Comparison of ENCODE assay signal across 10 mouse cellular contexts in the genomic region with DNA sequence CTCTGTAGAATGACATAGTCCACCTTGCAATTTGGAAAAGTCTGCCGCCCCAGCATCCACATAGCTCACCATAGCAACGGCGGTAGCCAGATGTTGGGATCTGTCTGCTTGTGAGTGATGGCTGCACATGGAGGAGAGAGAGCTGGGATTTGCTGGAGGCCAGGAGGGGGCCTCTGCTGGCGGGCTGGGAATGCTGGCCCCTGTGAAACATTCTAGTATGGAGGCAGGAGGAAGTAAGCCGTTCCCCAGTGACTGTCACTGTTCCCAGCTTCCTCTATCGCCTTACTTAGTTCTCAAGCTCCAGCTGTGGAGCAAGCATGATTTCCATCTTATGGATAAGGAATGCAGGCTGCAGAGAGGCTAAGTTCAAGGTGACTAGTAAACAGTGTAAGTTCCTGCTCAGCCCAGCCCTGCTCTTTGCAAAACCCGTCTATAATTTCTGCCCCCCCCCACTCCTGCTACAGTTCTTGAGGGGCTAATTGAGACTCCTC. TPM values are rescaled to one million over a fixed set of nuclear protein-coding genes. Genes with fewer than 3 reads are reported as not detected.
DNase-seq lines count a peak whose midpoint lies in the region; ATAC-seq and TF ChIP-seq lines count a peak whose summit lies in the region.
"Had no signal": no experiment of that assay in that cellular context is flagged by ENCODE, and none has a peak within 500 bp of the region (broad histone marks: within the 10 kb centered on the region; RNA-seq: fewer than 3 reads in every experiment).

No protein-coding gene starts in this region.

- H3K9me3 ChIP-seq in forebrain, postnatal 0 days (ENCODE audit: low read length), result no peaks in the 10 kb centered on the region
- H3K9me3 ChIP-seq in intestine, embryonic 16.5 days (ENCODE audit: control insufficient read depth, low read length), result no peaks in the 10 kb centered on the region
- H3K9me3 ChIP-seq: G1E had no signal

- 19% methylated on average over 7 of the region's 7 CpGs for WGBS in forebrain, postnatal 0 days
- WGBS in intestine, embryonic 16.5 days, result 15% methylated on average over 7 of the region's 7 CpGs
- 15% methylated on average over 7 of the region's 7 CpGs for WGBS in olfactory bulb, adult 2 months
- WGBS in kidney, adult 2 months, result 26% methylated on average over 7 of the region's 7 CpGs

- no peak overlapping the region for H3K4me3 ChIP-seq in left cerebral cortex, adult 2 months
- no peak overlapping the region for H3K4me3 ChIP-seq in forebrain, postnatal 0 days (ENCODE audit: low read depth, low read length)
- no peak overlapping the region for H3K4me3 ChIP-seq in intestine, embryonic 16.5 days (ENCODE audit: low read length)
- no peak overlapping the region for H3K4me3 ChIP-seq in olfactory bulb, adult 2 months (ENCODE audit: insufficient read depth, low read depth, low read length)
- H3K4me3 ChIP-seq in kidney, adult 2 months (ENCODE audit: insufficient read depth, low read depth, low read length), result no peak overlapping the region
- H3K4me3 ChIP-seq: myocyte had no signal

- intact Hi-C loops in left cerebral cortex, adult 2 months (cut with DNase I), result no loop called here
- intact Hi-C loops in left cerebral cortex, postnatal 4 days (cut with DNase I), result no loop called here

- TF ChIP-seq POLR2A in olfactory bulb, adult 2 months (IDR thresholded peaks at IDR 0.05; ENCODE audit: insufficient read depth, low read depth, low read length), result no peak
- no peak for TF ChIP-seq POLR2A in kidney, adult 2 months (IDR thresholded peaks at IDR 0.05; ENCODE audit: low read depth, low read length)

- H3K27me3 ChIP-seq in forebrain, postnatal 0 days (ENCODE audit: insufficient read depth, low read length), result no peaks in the 10 kb centered on the region
- H3K27me3 ChIP-seq in intestine, embryonic 16.5 days (replicated peaks; ENCODE audit: control insufficient read depth, insufficient read depth, low read length), result no peaks in the 10 kb centered on the region
- no peaks in the 10 kb centered on the region for H3K27me3 ChIP-seq in kidney, adult 2 months (replicated peaks; ENCODE audit: control insufficient read depth, insufficient read depth, low read length)

- H3K27ac ChIP-seq in left cerebral cortex, adult 2 months, result peak overlapping the region; percentile 44; the same call in 1 of the 2 replicates
- peak overlapping the region; percentile 21; the same call in 1 of the 2 replicates for H3K27ac ChIP-seq in forebrain, postnatal 0 days (ENCODE audit: low read depth, low read length)
- H3K27ac ChIP-seq in intestine, embryonic 16.5 days (ENCODE audit: low read length), result peak overlapping the region; percentile 50
- H3K27ac ChIP-seq in olfactory bulb, adult 2 months (ENCODE audit: insufficient read depth, low read depth, low read length), result 0 out of 2 replicates have a peak overlapping the region, but pooled peaks have one; percentile 9
- H3K27ac ChIP-seq in kidney, adult 2 months (ENCODE audit: insufficient read depth, low read depth, low read length), result no peak overlapping the region

- DNase-seq in left cerebral cortex, adult 2 months (ENCODE audit: extremely low spot score in 1 of 2, low spot score in 2 of 2), result no peak
- no peak for DNase-seq in left cerebral cortex, postnatal 4 days
- DNase-seq in forebrain, postnatal 0 days, result no peak
- no peak for DNase-seq in cerebellum, adult 18-20 months
- no peak for DNase-seq in retina, embryonic 14.5 days (ENCODE audit: low spot score)
- no peak for DNase-seq in kidney, adult 2 months

- peaks cover 17% of the 10 kb centered on the region for H3K36me3 ChIP-seq in forebrain, postnatal 0 days (ENCODE audit: insufficient read depth)
- 0 out of 2 replicates have a peak, but pooled peaks cover 5% of the 10 kb centered on the region for H3K36me3 ChIP-seq in intestine, embryonic 16.5 days (ENCODE audit: control insufficient read depth, insufficient read depth, low read length)
- H3K36me3 ChIP-seq in kidney, adult 2 months (ENCODE audit: control insufficient read depth, insufficient read depth, low read length), result no peaks in the 10 kb centered on the region
- H3K36me3 ChIP-seq: G1E had no signal

- ATAC-seq in forebrain, postnatal 0 days, result peak; percentile 53
- ATAC-seq in intestine, embryonic 16.5 days, result peak; percentile 67

- H3K4me1 ChIP-seq in forebrain, postnatal 0 days (ENCODE audit: insufficient read depth), result no peaks in the 10 kb centered on the region
- peaks cover 20% of the 10 kb centered on the region for H3K4me1 ChIP-seq in intestine, embryonic 16.5 days (ENCODE audit: control insufficient read depth, insufficient read depth, low read length)
- peaks cover 37% of the 10 kb centered on the region for H3K4me1 ChIP-seq in olfactory bulb, adult 2 months (ENCODE audit: control insufficient read depth, insufficient read depth, low read length)
- peaks cover 6% of the 10 kb centered on the region; the same call in 1 of the 2 replicates for H3K4me1 ChIP-seq in kidney, adult 2 months (ENCODE audit: control insufficient read depth, insufficient read depth, low read length)

- H3K9ac ChIP-seq in forebrain, postnatal 0 days, result no peak overlapping the region
- H3K9ac ChIP-seq in intestine, embryonic 16.5 days (ENCODE audit: low read depth, low read length), result peak overlapping the region; percentile 17; the same call in 1 of the 2 replicates

- no peak for TF ChIP-seq CTCF in left cerebral cortex, adult 2 months (IDR thresholded peaks at IDR 0.05)
- peak; percentile 14; the same call in 1 of the 2 replicates for TF ChIP-seq CTCF in forebrain, postnatal 0 days (IDR thresholded peaks at IDR 0.05; ENCODE audit: low read depth)
- no peak for TF ChIP-seq CTCF in olfactory bulb, adult 2 months (IDR thresholded peaks at IDR 0.05; ENCODE audit: insufficient read depth, low read depth, low read length)
- no peak for TF ChIP-seq CTCF in kidney, adult 2 months (conservative IDR thresholded peaks at IDR 0.05; ENCODE audit: insufficient read depth, insufficient read length, low read depth, low read length)

- H3K4me2 ChIP-seq in forebrain, postnatal 0 days (ENCODE audit: low read depth), result no peak overlapping the region
- H3K4me2 ChIP-seq in intestine, embryonic 16.5 days (ENCODE audit: low read depth, low read length), result no peak overlapping the region; the same call in 1 of the 2 replicates

RNA-seq across cellular contexts. Expression of a gene that starts 37.6 kb away (rescaled TPM):
- 100 to 1,000 TPM in 1 of 2 experiments, 10 to 100 TPM in 1; 99.8 to 116 TPM for total RNA-seq in left cerebral cortex, adult 2 months (2021)
- 100 to 1,000 TPM; 184 to 206 TPM for total RNA-seq in left cerebral cortex, postnatal 4 days (2021)
- 54.8 and 72.8 TPM in 2 replicates for total RNA-seq in forebrain, postnatal 0 days (2014; rRNA removed)
- polyA plus RNA-seq in forebrain, postnatal 0 days (2015; fragmentation: Nextera tagmentation; extraction: Ambion mirVana), result 51.1 and 91.4 TPM in 2 replicates
- polyA plus RNA-seq in intestine, embryonic 16.5 days (2015; fragmentation: Nextera tagmentation; extraction: Ambion mirVana), result 52.8 and 53.8 TPM in 2 replicates
- polyA plus RNA-seq in olfactory bulb, adult 2 months (2012; ENCODE audit: insufficient read depth, insufficient read length, low replicate concordance, missing spikeins), result not detected in 2 replicates
- polyA plus RNA-seq in kidney, adult 2 months (2012; rRNA removed), result 11.8 and 12.9 TPM in 2 replicates
